In the genomic region with DNA sequence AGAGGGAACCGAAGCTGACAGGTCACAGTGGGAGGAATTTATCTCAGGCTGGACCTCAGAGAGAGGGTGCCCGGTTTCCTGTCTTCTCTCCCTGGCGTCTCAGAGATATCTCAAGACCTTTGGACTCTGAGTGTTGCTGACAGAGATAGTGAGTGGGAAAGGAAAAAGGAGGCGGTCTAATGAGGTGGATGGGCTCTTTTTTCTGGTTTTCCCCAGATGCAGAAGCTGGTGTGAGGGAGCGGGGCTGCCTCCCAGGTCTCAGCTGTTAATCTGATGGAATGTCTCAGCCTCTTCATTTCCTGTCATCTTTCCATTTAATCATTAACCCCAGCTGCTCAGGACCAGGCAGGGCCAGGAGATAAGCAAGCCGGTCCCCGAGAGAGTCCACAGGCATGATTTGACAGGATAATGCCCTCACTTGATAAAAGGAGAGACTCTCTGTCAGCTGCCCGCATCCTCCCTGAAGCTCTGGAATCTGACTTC, we compare ENCODE assay signal across 10 mouse cellular contexts.
DNase-seq lines count a peak whose midpoint lies in the region; ATAC-seq and TF ChIP-seq lines count a peak whose summit lies in the region.
"Had no signal": no experiment of that assay in that cellular context is flagged by ENCODE, and none has a peak within 500 bp of the region (broad histone marks: within the 10 kb centered on the region; RNA-seq: fewer than 3 reads in every experiment).

No protein-coding gene starts in this region.

- H3K4me2 ChIP-seq in heart, embryonic 11.5 days: peak overlapping the region; percentile 65

- no peak for TF ChIP-seq POLR2A in kidney, adult 2 months (IDR thresholded peaks at IDR 0.05; ENCODE audit: low read depth, low read length)

- no peak overlapping the region for H3K9ac ChIP-seq in heart, embryonic 11.5 days (ENCODE audit: low read depth, low read length)

- no peak for TF ChIP-seq CTCF in kidney, adult 2 months (conservative IDR thresholded peaks at IDR 0.05; ENCODE audit: insufficient read depth, insufficient read length, low read depth, low read length)

- peak overlapping the region; percentile 34 for H3K4me3 ChIP-seq in heart, embryonic 11.5 days (ENCODE audit: low read depth, low read length)
- H3K4me3 ChIP-seq in kidney, adult 2 months (ENCODE audit: insufficient read depth, low read depth, low read length): no peak overlapping the region
- H3K4me3 ChIP-seq: megakaryocyte, embryonic 14.5 days had no signal

- intact Hi-C loops in left cerebral cortex, postnatal 14 days (cut with DNase I): no loop called here

- no peaks in the 10 kb centered on the region for H3K27me3 ChIP-seq in heart, embryonic 11.5 days (ENCODE audit: control insufficient read depth, insufficient read depth, low read length)
- H3K27me3 ChIP-seq in kidney, adult 2 months (replicated peaks; ENCODE audit: control insufficient read depth, insufficient read depth, low read length): no peaks in the 10 kb centered on the region
- H3K27me3 ChIP-seq: megakaryocyte, embryonic 14.5 days had no signal

- no peaks in the 10 kb centered on the region for H3K9me3 ChIP-seq in heart, embryonic 11.5 days (replicated peaks; ENCODE audit: control insufficient read depth, low read length)

- H3K36me3 ChIP-seq in heart, embryonic 11.5 days (ENCODE audit: control insufficient read depth, insufficient read depth, low read length): no peaks in the 10 kb centered on the region
- H3K36me3 ChIP-seq in kidney, adult 2 months (ENCODE audit: control insufficient read depth, insufficient read depth, low read length): no peaks in the 10 kb centered on the region

- H3K27ac ChIP-seq in heart, embryonic 11.5 days (ENCODE audit: low read depth, low read length): peak overlapping the region; percentile 82
- no peak overlapping the region for H3K27ac ChIP-seq in kidney, adult 2 months (ENCODE audit: insufficient read depth, low read depth, low read length)

- DNase-seq in heart, adult 9 months (ENCODE audit: low spot score in 2 of 2): no peak
- peak; percentile 88 for DNase-seq in MEL-GATA-1-ER (ENCODE audit: extremely low read depth, low read depth)
- DNase-seq in kidney, adult 2 months: peak; percentile 60
- DNase-seq in spleen, adult 18-20 months: no peak
- DNase-seq in right cerebral cortex, postnatal 4 days: no peak
- no peak for DNase-seq in left cerebral cortex, postnatal 14 days (ENCODE audit: low spot score in 2 of 2)

- H3K4me1 ChIP-seq in heart, embryonic 11.5 days (ENCODE audit: control insufficient read depth, insufficient read depth, low read length): peaks cover 31% of the 10 kb centered on the region
- H3K4me1 ChIP-seq in kidney, adult 2 months (ENCODE audit: control insufficient read depth, insufficient read depth, low read length): peaks cover 13% of the 10 kb centered on the region

- ATAC-seq in heart, embryonic 11.5 days (replicated peaks; ENCODE audit: insufficient number of reproducible peaks, low FRiP score, low TSS enrichment): peak; percentile 70
- ATAC-seq in megakaryocyte-erythroid progenitor cell, adult 5-6 weeks (replicated peaks; ENCODE audit: low FRiP score, low TSS enrichment, poor library complexity, severe bottlenecking): peak; percentile 84
- ATAC-seq: inflammation-experienced regulatory T-cells, adult 6 months had no signal

- WGBS in heart, embryonic 11.5 days (ENCODE audit: insufficient replicate concordance): 5% methylated on average over 8 of the region's 8 CpGs
- WGBS in kidney, adult 2 months: 35% methylated on average over 8 of the region's 8 CpGs

Comparison
In these comparisons a context has a peak if more than half of its experiments do, and no peak if none do; other contexts are left out.
1. DNase-seq: peak in MEL-GATA-1-ER (single experiment) and kidney, adult 2 months (single experiment); none in heart, adult 9 months (0 of 2), spleen, adult 18-20 months (0 of 2), right cerebral cortex, postnatal 4 days (single experiment) and left cerebral cortex, postnatal 14 days (0 of 2).